Mouse (Mus musculus) hindlimb bud, embryonic 11.5 days (tissue): ENCODE measurements at regions not wholly inside any gene's neighbourhood (a gene's known extent, or its start where the extent isn't known, plus 50 kb on each side); places are given as distances from the start of the nearest gene placed in this dataset.

Experiments used
- DNase-seq: peaks from one replicate; pipeline ENCODE4 v3.0.0-alpha.2; 2012; ENCODE audit warnings: low read depth, low spot score; ENCODE audit errors: extremely low spot score

GRCm38 (mm10) chr1:92386752-92387151 lies 86.9 kb downstream of the Ndufa10 start:
- no peak for DNase-seq

DNA sequence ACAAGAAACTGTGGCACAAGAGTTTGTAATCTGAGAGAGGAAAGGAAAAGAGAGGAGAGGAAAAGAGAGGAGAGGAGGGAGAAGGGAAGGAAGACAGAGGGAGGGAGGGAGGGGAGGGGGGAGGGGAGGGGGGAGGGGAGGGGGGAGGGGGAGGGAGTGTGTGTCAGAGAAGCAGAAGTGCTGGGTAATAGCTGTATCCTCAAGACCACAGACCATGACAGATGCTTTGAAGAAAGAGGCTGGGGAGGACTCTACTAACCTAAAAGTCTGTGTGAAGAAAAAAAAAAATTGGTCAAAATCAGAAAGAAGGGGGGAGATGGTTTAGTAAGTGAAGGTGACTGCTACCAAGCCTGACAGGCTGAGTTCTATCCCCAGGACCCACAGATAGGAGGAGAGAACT lies 88.7 kb downstream of the Ndufa10 start:
- DNase-seq, result no peak

GRCm38 (mm10) chr1:92383749-92384148 lies 89.9 kb downstream of the Ndufa10 start:
- DNase-seq, result no peak

DNA sequence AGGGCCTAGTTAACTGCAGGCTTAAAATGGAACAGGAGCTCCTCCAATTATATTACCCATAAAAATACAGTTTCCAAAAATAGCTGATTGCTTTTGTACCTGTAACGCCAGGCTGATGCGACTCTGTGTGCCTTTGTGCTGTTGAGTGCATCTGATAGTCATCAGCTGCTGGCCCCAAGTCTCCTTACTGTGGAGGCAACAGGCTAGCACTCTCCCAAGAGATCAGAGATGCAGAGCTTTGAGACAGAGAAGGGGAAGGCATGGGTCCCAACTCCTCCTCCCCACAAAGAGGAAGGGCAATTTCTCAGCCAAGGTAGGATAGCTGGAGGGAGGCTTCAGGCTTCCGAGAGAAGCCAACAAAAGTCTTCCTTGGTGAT lies 94.2 kb downstream of the Ndufa10 start:
- no peak for DNase-seq

GRCm38 (mm10) chr1:92378741-92379509 lies 94.7 kb downstream of the Ndufa10 start:
- DNase-seq, result no peak

- DNase-seq, result no peak
Measured at GRCm38 (mm10) chr1:92376456-92376855, 97.2 kb downstream of the Ndufa10 start.

GRCm38 (mm10) chr1:92372222-92372990 lies 101.3 kb downstream of the Ndufa10 start:
- DNase-seq, result no peak

DNA sequence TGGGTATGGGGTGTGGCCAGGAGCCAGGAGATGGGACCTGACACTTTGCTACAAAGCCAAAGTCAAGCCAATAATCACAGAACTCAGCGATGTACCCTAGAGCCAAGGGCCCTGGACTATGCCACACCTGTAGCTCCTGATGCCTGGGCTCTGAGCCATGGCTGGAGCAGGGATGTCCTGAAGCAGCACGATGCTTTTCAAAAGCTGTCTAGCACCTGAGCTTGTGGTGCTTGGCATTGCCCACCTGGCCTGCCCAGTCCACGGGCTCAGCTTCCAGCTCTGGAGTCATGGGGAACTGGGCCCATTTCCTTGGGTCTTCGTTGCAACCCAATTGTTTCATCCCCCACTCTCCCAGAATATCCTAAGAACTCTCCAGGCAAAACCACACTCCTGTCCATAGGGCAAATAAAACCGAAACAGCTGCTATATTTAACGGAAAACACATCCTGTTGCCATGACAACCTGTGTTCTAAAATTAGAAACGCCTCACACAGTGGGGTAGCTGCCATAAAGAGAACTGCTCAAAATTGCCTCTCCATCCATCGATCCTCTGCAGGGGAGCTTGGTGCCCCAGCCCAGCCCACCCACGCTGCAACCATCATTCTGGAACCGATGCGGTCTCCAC lies 102.2 kb downstream of the Ndufa10 start:
- peak; percentile 54 for DNase-seq

DNA sequence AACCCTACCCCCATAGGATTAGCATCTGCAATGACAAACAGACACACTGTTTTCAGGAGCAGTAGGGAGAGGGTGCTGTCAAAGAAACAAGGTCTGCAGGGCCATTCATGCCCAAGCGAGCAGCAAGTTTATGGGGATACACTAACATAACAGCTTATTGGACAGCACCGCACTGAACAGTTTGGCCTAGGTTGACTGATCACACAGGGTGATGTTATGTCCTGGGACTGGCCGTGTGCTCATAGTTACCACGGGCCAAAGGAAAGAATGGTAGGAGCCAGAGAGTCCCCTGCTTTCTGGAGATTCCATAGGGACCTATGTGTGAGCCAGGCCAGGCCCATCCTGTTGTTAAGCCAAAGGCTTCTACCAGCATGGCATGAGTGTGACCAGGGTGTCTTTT lies 102.8 kb downstream of the Ndufa10 start:
- no peak for DNase-seq

- no peak for DNase-seq
Measured at GRCm38 (mm10) chr1:92369972-92370371, 103.7 kb downstream of the Ndufa10 start.

DNA sequence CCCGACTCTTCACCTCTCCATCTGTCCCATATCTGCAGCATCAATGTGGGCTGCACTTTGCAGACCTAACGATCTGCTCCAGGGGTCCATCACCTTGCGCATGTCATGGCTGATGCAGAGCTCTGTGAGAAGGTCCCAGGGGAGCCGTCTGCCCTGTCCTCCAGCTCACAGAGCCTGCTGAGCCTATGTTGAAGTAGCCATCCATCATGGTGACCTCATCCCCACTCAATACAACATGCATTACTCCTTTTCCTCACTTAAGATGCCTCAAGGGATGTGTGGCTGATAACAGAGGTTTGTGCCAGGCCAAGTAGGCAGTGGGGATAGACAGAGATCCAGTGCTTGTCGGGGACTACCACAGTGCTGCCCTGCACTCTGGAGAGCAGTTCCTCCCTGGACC lies 107.4 kb downstream of the Ndufa10 start:
- no peak for DNase-seq

DNA sequence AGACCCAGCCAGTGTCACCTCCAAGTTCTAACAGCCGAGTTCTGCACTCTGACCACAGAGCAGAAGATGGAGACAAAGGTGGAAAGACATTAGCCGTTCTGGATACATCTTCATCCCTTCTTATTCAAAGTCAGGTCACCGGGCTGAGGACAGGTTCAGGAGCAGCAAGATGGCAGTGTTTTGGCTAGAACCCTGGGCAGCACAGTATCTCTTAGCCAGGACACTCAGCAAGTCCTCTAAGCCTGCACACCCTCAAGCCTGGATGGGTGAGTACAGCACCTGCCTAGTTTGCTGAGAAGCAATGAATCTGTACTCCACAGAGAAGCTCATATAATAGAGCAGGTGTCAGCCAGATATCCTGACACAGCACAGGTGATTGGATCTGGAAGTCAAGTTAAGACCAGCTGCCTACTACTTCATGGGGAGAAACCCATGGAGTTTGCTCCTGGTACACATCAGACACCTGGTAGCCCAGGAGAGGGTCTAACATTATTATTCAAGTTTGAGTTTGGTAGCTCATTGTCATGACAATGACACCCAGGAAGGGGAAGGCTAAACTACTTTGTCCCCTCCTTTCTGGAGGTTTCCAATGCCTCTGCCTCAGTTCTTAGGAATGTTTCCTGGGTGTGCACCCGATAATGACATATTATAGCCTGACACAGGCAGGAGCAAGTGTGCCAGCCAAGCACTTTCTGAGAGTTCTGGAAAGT lies 108.1 kb downstream of the Ndufa10 start:
- DNase-seq, result no peak

- no peak for DNase-seq
Measured at GRCm38 (mm10) chr1:92361677-92362076, 112.0 kb downstream of the Ndufa10 start.

- no peak for DNase-seq
Measured at GRCm38 (mm10) chr1:92360255-92360654, 113.4 kb downstream of the Ndufa10 start.

GRCm38 (mm10) chr1:92359473-92359872 lies 114.2 kb downstream of the Ndufa10 start:
- DNase-seq, result no peak

GRCm38 (mm10) chr1:92358758-92359287 lies 114.8 kb downstream of the Ndufa10 start:
- DNase-seq, result no peak

DNA sequence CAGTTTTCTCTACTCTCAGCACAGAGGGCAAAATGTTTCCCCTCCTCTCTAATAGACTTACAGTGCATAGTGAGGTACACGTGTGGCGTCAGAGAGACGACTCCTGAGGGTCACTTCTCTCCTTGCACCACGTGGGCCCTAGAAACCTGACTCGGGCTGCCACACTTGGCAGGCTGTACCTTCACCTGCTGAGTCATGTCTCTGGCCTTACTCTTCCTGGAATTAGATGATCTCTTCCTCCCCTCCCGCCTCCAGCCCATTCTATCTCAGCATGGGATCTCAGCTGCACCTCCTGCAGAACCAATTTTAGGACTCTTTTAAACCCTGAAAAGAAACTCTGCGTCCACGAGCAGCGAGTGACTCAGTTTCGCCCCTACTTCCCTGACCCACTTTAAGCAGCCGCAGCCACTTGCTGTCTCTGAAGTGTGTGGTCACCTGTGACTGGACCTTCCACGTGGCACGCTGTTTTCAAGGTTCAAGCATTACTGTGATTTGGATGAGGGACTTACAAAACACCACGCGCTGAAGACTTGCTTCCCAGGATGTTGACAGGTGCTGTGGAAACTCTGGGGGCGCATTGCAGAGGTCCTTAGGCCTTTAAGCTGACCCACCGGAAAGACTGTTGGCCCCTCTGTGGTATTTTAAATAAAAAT lies 125.2 kb downstream of the Ndufa10 start:
- no peak for DNase-seq

DNA sequence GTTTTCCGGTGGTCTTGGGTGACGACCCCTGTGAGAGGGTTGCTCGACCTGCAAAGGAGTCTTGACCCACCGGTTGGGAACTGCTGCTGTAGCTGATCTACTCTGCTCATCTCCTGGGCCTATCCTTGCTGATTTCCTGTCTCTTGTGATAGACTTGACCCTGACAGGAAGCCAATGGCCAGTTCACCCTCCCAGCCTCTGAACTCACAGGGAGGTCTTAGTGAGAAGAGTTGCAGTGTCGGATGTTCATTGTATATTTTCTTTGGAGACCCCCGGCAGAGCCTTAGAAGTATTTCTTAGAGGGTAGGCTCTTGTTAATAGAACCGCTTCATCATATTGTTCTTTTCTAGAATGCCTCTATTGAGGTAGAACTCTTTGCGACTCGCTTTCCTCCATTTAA lies 126.0 kb downstream of the Ndufa10 start:
- DNase-seq, result no peak

DNA sequence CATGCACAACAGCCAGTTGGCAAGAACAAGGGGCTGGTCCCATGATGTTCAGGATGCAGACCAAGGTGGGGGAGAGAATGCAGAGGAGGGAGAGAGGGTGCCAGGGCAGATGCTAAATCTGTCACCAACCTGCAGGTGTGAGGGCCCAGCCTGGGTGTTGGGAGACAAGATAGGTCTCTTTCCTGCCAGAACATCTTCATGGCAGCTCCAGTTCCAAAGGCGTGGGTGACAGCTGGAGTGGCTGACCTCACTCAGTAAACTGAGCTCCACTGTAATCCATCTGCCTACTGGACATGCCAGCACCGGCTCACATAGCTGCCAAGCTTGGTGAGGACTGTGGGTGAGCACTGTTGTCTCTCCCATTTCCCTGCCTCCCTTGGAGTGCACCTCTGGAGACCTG lies 129.9 kb downstream of the Ndufa10 start:
- no peak for DNase-seq

DNA sequence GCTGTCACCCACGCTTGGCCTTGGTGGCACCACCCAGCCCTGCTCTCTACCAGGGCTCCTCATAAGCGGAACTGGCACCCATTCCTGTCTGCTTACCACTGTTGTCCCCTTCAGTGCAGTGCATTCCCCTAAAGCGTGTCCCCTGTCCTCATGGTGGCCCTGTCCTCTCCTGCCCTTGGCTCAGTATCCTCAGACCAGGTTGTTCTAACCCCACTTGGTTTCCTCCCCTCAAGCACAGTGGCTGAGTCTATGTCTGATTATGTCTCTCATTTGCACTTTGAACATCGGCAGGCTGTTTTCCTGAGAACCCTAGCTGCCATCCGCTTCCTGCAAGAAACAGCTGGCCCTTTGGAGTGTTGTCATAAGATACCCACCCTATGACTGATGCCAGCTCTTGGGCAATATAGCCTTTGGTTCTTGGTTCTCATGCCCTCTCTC lies 130.5 kb downstream of the Ndufa10 start:
- no peak for DNase-seq
